Mouse (Mus musculus): ENCODE measurements around the gene Sparcl1.

GRCm38 (mm10) chr5:104048139-104048538, 65.4 kb downstream of the Sparcl1 start:
- TF ChIP-seq CTCF (IDR thresholded peaks at IDR 0.05; ENCODE audit: control insufficient read depth, insufficient read depth, insufficient read length) (no peak), MAX (IDR thresholded peaks at IDR 0.05) (no peak), CEBPB (IDR thresholded peaks at IDR 0.05; ENCODE audit: low read depth) (no peak)

Data from C2C12 (cell line).